Mouse (Mus musculus): ENCODE data around the gene Nup214.

DNA sequence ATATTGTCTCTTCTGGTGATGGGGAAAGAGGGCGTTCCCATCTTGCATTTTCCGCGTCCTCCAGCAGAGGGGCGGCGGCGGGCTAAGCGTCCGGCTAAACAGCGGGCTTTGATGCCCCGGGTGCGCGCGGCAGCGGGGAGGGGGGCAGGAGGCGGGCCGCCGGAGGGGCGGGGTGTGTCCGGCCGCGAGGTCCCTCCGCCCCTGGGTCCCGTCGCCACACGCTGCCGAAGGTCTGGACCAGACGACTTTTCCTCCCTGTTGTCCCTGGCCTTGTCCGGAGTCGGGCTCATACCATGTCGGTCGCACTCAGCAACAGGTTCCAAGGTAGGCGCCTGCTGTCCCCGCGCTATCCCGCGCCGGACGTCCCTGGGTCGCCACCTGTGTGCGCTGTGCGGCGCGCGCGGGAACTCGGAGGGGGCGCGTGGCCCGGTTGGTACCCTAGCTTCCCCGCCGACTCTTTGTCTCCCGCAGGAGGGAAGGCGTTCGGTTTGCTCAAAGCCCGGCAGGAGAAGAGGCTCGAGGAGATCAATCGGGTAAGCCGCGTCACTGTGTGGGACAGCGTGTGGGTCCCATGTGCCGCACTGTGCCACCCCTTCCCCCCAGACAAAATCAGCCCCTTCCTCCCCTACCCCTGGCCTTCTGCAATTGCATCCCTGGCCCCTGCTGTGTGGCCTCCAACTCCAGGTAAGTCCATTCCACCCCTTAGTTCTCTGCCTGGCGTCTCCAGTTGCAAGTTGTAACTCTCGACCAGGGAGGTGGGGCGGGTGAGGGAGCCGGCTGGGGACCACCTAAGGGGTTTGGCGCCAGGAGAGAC lies 24.0 kb upstream of the Nup214 start, which contains the start of gene Aif1l:
- TF ChIP-seq CTCF (IDR thresholded peaks at IDR 0.05; ENCODE audit: low read depth, low read length): 0 out of 2 replicates have a peak, but pooled peaks have one; percentile 19
- no peak for TF ChIP-seq POLR2A (IDR thresholded peaks at IDR 0.05; ENCODE audit: extremely low read depth, insufficient read depth, low read length)
